Mouse (Mus musculus): Measurements from ENCODE around the gene Gmds. TPM values are rescaled to one million over a fixed set of nuclear protein-coding genes. Genes with fewer than 3 reads are reported as not detected.

Gene Gmds
- polyA plus RNA-seq, 1 experiment: 230 TPM

DNA sequence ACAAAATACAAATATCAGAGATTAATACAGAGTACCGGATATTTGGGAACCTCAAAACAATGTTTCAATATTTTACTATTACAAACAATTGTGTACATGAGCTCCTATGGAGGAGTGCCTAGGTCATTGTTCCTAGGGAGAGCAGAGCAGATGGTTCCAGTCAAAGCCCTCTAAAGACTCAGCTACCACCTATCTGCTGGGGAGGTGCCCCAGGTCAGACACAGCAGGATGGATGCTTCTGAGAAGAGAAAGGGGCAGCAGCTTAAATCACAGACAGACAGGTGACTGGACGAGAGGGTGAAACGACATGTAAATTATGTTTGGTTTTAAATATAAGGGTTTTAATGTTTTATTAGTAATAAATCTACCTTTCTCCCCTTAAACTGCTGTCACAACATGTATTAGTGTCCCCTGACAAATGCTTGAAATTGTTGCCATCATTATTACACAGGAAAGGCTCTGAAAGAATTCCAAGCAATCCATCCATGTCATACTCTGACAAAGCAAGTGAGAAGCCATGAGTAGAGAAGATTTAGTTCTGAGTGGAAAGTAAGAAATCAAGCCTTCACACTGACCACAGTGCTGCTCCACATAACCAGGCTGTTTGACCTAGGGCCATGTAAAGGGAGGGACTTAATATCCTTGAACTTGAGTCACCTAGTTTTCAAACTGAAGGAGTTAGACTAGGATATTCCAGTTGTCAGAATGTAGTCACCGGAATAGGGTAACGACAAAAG, 131.2 kb downstream of the Gmds start:
- Histone ChIP-seq H3K4me1 (ENCODE audit: control insufficient read depth, insufficient read depth, insufficient read length, low read length) (no peaks in the 10 kb centered on the region), H3K4me3 (ENCODE audit: low read depth, low read length) (no peak overlapping the region), H3K36me3 (ENCODE audit: control insufficient read depth, insufficient read depth, low read length) (peaks cover 1% of the 10 kb centered on the region; the same call in 1 of the 2 replicates), H3K27ac (ENCODE audit: insufficient read depth, low read depth, low read length) (no peak overlapping the region), H3K27me3 (ENCODE audit: control insufficient read depth, insufficient read depth, low read length) (no peaks in the 10 kb centered on the region)
- TF ChIP-seq POLR2A (IDR thresholded peaks at IDR 0.05; ENCODE audit: low read depth, low read length) (no peak), CTCF (IDR thresholded peaks at IDR 0.05; ENCODE audit: extremely low read depth, insufficient read length, insufficient replicate concordance, low read depth, low read length) (no peak)
- 89% methylated on average over 5 of the region's 5 CpGs for WGBS

DNA sequence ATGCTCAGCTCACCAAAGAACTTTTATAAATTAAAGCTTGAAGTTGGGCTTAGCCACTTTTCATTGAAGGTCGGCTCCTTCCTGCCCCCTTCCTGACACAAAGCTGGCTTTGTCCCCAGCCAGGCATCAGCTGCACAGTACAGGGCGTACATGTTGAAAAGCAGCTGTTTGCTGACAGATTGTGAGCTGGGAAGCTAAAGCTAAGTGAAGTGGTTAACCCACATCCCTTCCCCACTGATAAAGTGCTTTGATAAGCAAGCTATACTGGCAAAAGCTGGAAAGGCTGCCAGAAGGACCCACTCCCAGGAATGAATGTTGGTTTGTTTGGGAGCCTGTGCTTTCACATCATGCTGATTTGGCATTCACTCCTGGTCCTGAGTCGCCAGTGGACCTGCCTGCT, 158.6 kb downstream of the Gmds start:
- WGBS: 34% methylated on average over 3 of the region's 3 CpGs
- Histone ChIP-seq H3K4me3 (ENCODE audit: low read depth, low read length) (no peak overlapping the region), H3K27ac (ENCODE audit: insufficient read depth, low read depth, low read length) (no peak overlapping the region), H3K36me3 (ENCODE audit: control insufficient read depth, insufficient read depth, low read length) (peaks cover 1% of the 10 kb centered on the region), H3K4me1 (ENCODE audit: control insufficient read depth, insufficient read depth, insufficient read length, low read length) (no peaks in the 10 kb centered on the region), H3K27me3 (ENCODE audit: control insufficient read depth, insufficient read depth, low read length) (no peaks in the 10 kb centered on the region)
- no peak for TF ChIP-seq CTCF (IDR thresholded peaks at IDR 0.05; ENCODE audit: extremely low read depth, insufficient read length, insufficient replicate concordance, low read depth, low read length)
- TF ChIP-seq POLR2A (IDR thresholded peaks at IDR 0.05; ENCODE audit: low read depth, low read length): no peak

- Histone ChIP-seq H3K4me3 (ENCODE audit: low read depth, low read length) (no peak overlapping the region), H3K27ac (ENCODE audit: insufficient read depth, low read depth, low read length) (no peak overlapping the region), H3K4me1 (ENCODE audit: control insufficient read depth, insufficient read depth, insufficient read length, low read length) (no peaks in the 10 kb centered on the region), H3K27me3 (ENCODE audit: control insufficient read depth, insufficient read depth, low read length) (no peaks in the 10 kb centered on the region), H3K36me3 (ENCODE audit: control insufficient read depth, insufficient read depth, low read length) (peaks cover 1% of the 10 kb centered on the region)
- 95% methylated on average over 1 of the region's 1 CpGs for WGBS
- TF ChIP-seq CTCF (IDR thresholded peaks at IDR 0.05; ENCODE audit: extremely low read depth, insufficient read length, insufficient replicate concordance, low read depth, low read length) (no peak), POLR2A (IDR thresholded peaks at IDR 0.05; ENCODE audit: low read depth, low read length) (no peak)
These were observed 159.9 kb downstream of the Gmds start for GRCm38 (mm10) chr13:32178682-32179081.

- 86% methylated on average over 2 of the region's 2 CpGs for WGBS
- H3K4me3 ChIP-seq (ENCODE audit: low read depth, low read length): no peak overlapping the region
- TF ChIP-seq CTCF (IDR thresholded peaks at IDR 0.05; ENCODE audit: extremely low read depth, insufficient read length, insufficient replicate concordance, low read depth, low read length) (no peak), POLR2A (IDR thresholded peaks at IDR 0.05; ENCODE audit: low read depth, low read length) (no peak)
These were observed 160.6 kb downstream of the Gmds start for GRCm38 (mm10) chr13:32177852-32178453.

GRCm38 (mm10) chr13:32175028-32175427, 163.5 kb downstream of the Gmds start:
- H3K27ac ChIP-seq (ENCODE audit: insufficient read depth, low read depth, low read length): no peak overlapping the region
- no peak for TF ChIP-seq POLR2A (IDR thresholded peaks at IDR 0.05; ENCODE audit: low read depth, low read length)
- TF ChIP-seq CTCF (IDR thresholded peaks at IDR 0.05; ENCODE audit: extremely low read depth, insufficient read length, insufficient replicate concordance, low read depth, low read length): no peak
- no peaks in the 10 kb centered on the region for H3K27me3 ChIP-seq (ENCODE audit: control insufficient read depth, insufficient read depth, low read length)
- H3K4me1 ChIP-seq (ENCODE audit: control insufficient read depth, insufficient read depth, insufficient read length, low read length): no peaks in the 10 kb centered on the region
- H3K4me3 ChIP-seq (ENCODE audit: low read depth, low read length): no peak overlapping the region
- 57% methylated on average over 2 of the region's 2 CpGs for WGBS
- peaks cover 1% of the 10 kb centered on the region; the same call in 1 of the 2 replicates for H3K36me3 ChIP-seq (ENCODE audit: control insufficient read depth, insufficient read depth, low read length)

More at GRCm38 (mm10) chr13:32177852-32178453, 160.6 kb downstream of the Gmds start:
- Histone ChIP-seq H3K27ac (ENCODE audit: insufficient read depth, low read depth, low read length) (no peak overlapping the region), H3K36me3 (ENCODE audit: control insufficient read depth, insufficient read depth, low read length) (peaks cover 1% of the 10 kb centered on the region; the same call in 1 of the 2 replicates), H3K4me1 (ENCODE audit: control insufficient read depth, insufficient read depth, insufficient read length, low read length) (no peaks in the 10 kb centered on the region), H3K27me3 (ENCODE audit: control insufficient read depth, insufficient read depth, low read length) (no peaks in the 10 kb centered on the region)

DNA sequence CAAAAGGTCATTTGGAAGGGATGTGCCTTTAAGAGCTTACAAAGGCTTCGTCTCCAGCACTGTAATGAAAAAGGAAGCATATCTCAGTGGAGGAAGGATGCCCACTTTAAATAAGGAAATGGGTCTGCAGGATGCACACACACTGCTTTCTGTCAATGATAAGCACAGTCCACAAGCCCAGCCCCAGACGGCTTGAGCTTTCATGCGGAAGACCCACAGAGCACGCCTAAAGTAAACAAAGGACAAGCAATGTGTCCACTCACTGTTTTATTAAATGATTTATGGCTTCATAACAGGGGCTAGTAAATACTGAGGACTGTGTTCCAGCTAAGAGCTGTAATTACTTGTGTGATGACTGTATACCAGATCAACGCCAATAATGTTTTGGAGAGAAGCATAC, 169.4 kb downstream of the Gmds start:
- Histone ChIP-seq H3K27me3 (ENCODE audit: control insufficient read depth, insufficient read depth, low read length) (no peaks in the 10 kb centered on the region), H3K4me3 (ENCODE audit: low read depth, low read length) (no peak overlapping the region), H3K4me1 (ENCODE audit: control insufficient read depth, insufficient read depth, insufficient read length, low read length) (no peaks in the 10 kb centered on the region), H3K27ac (ENCODE audit: insufficient read depth, low read depth, low read length) (no peak overlapping the region), H3K36me3 (ENCODE audit: control insufficient read depth, insufficient read depth, low read length) (no peaks in the 10 kb centered on the region)
- TF ChIP-seq CTCF (IDR thresholded peaks at IDR 0.05; ENCODE audit: extremely low read depth, insufficient read length, insufficient replicate concordance, low read depth, low read length) (no peak), POLR2A (IDR thresholded peaks at IDR 0.05; ENCODE audit: low read depth, low read length) (no peak)
- 10% methylated on average over 5 of the region's 5 CpGs for WGBS

DNA sequence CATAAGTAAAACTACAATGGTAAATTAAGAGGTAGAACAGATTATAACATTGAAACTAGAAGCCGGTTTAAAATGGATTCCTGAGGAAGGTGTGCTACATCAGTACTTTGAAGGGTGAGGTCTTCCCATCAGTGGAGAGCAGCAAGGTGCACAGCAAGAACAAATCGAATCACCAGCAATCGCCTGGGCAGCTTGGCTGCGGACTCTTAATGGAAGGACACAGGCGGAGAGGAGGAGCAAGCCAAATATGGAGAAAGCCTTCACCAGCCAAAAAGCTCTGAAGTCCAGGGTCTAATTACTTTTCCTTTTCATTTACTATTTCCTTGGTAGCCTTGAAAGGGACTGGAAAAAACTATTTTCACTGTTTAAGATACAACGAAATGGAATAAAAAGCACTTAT, 170.7 kb downstream of the Gmds start:
- no peaks in the 10 kb centered on the region for H3K4me1 ChIP-seq (ENCODE audit: control insufficient read depth, insufficient read depth, insufficient read length, low read length)
- no peaks in the 10 kb centered on the region for H3K27me3 ChIP-seq (ENCODE audit: control insufficient read depth, insufficient read depth, low read length)
- no peak overlapping the region for H3K4me3 ChIP-seq (ENCODE audit: low read depth, low read length)
- WGBS: 92% methylated on average over 6 of the region's 6 CpGs
- no peak overlapping the region for H3K27ac ChIP-seq (ENCODE audit: insufficient read depth, low read depth, low read length)
- no peak for TF ChIP-seq POLR2A (IDR thresholded peaks at IDR 0.05; ENCODE audit: low read depth, low read length)
- TF ChIP-seq CTCF (IDR thresholded peaks at IDR 0.05; ENCODE audit: extremely low read depth, insufficient read length, insufficient replicate concordance, low read depth, low read length): no peak
- H3K36me3 ChIP-seq (ENCODE audit: control insufficient read depth, insufficient read depth, low read length): no peaks in the 10 kb centered on the region
